Mouse (Mus musculus) mouse trophoblast stem cell (cell line): Measurements from ENCODE around the gene Atn1.

Experiments
- in situ Hi-C, 2 experiments: fragments of 300-500 bp; cut with MseI, MboI; formaldehyde crosslinking; loops; 2 replicates in 1 of 2; 3 replicates in 1 of 2; pipeline ENCODE4 v1.15.1; 2025

The Atn1 gene

GRCm38 (mm10) chr6:124767920-124768703 is 11.8 kb upstream of the Atn1 start:
- in situ Hi-C loops, result no loop called here

GRCm38 (mm10) chr6:124767536-124767919 is 11.2 kb upstream of the Atn1 start:
- in situ Hi-C loops, result no loop called here

GRCm38 (mm10) chr6:124765951-124766350 is 9.6 kb upstream of the Atn1 start:
- in situ Hi-C loops, result no loop called here

GRCm38 (mm10) chr6:124759259-124759658 is 2.9 kb upstream of the Atn1 start:
- in situ Hi-C loops, result no loop called here

GRCm38 (mm10) chr6:124758849-124759232 is 2.5 kb upstream of the Atn1 start:
- in situ Hi-C loops, result no loop called here

GRCm38 (mm10) chr6:124757909-124758848 is 1.9 kb upstream of the Atn1 start:
- in situ Hi-C loops, result no loop called here

GRCm38 (mm10) chr6:124757351-124757880 is 1.1 kb upstream of the Atn1 start:
- in situ Hi-C loops, result no loop called here

GRCm38 (mm10) chr6:124756652-124757350 is 477 bp upstream of the Atn1 start:
- in situ Hi-C loops, result no loop called here

- in situ Hi-C loops, result no loop called here
Measured at GRCm38 (mm10) chr6:124755306-124755705, 1.0 kb downstream of the Atn1 start.

GRCm38 (mm10) chr6:124753861-124754260 is 2.5 kb downstream of the Atn1 start:
- in situ Hi-C loops, result no loop called here

GRCm38 (mm10) chr6:124750405-124750804 is 5.9 kb downstream of the Atn1 start:
- in situ Hi-C loops, result no loop called here

- in situ Hi-C loops, result no loop called here
Measured at GRCm38 (mm10) chr6:124746654-124747632, 9.4 kb downstream of the Atn1 start.

- in situ Hi-C loops, result no loop called here
Measured at GRCm38 (mm10) chr6:124746296-124746605, 10.1 kb downstream of the Atn1 start.

GRCm38 (mm10) chr6:124745490-124746295 is 10.6 kb downstream of the Atn1 start:
- in situ Hi-C loops, result no loop called here

- in situ Hi-C loops, result no loop called here
Measured at GRCm38 (mm10) chr6:124744755-124745321, 11.5 kb downstream of the Atn1 start.

- in situ Hi-C loops, result no loop called here
Measured at GRCm38 (mm10) chr6:124743647-124744046, 12.7 kb downstream of the Atn1 start.

GRCm38 (mm10) chr6:124742839-124743514 is 13.3 kb downstream of the Atn1 start:
- in situ Hi-C loops, result no loop called here

- in situ Hi-C loops, result no loop called here
Measured at GRCm38 (mm10) chr6:124741842-124742241, 14.5 kb downstream of the Atn1 start.
